Mouse (Mus musculus): ENCODE results near the gene Kif13a. TPM values are rescaled to one million over a fixed set of nuclear protein-coding genes. Genes with fewer than 3 reads are reported as not detected.
A peak's percentile ranks its signal among the peaks of the same experiment; 100 is the strongest.

The Kif13a gene
- total RNA-seq, 2 experiments from 2014 or later: 20.9 to 21.7 TPM

DNA sequence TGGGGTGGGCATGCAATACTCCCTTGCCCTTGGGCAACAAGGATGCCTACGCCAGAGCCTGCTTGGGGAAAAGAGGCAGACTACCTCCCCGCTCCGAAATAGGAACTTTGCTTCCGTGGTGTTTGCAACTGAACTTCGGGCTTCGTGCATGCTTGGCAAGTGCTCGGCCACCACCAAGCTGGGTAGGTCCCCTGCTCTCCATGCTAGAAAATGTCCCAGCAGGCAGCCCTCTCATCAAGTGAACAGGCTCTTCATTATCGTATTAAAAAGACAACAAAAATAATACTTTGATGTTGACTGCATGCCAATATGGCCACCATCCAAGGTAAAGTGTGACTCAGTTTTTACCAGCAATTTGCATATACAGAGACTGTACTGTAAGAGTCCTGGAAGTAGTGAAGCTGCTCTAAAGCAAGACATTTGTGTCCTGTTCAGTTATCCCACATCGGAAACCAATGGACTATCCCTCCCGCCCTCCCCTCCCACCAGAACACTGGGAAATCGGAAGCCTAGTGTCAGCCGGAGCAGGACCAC, 41.5 kb downstream of the Kif13a start:
- Histone ChIP-seq H3K27ac (no peak overlapping the region), H3K4me3 (no peak overlapping the region)
- no peak for TF ChIP-seq CTCF (conservative IDR thresholded peaks at IDR 0.05)
- peak in 1 of 2 experiments; percentile 47 for DNase-seq (ENCODE audit: low spot score in 2 of 2)

DNA sequence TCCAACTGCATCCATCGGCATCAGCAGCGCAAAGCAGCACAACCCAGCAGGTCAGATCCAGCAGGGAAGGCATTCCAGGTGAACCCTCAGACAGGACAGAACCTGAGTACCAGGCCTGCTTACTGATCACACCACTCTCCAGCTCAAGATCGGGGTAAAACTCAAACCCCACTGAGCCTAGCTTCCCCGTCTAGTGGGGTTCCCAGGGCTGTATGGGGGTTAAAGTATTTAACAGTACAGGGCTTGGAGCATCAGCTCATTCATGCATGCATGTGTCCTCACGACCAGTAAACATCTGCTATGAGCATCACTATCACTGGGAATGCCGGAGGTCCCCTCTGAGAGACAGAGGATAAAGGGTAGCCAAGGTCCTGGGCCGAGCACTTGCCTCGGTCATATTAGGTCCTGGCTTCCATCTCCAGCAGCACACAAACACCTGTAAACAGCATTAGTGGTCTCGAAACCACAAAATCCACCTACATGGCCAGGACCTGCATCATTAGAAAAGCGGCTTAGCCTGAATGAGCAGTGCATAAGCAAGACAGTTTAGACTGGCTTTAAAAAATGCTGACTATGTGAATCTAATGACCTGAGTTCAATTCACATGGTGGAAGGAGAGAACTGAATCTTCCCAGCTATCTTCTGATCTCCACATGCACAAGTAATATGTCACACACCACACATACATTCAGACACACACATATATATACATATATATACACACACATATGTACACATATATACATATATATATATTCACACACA, 43.0 kb downstream of the Kif13a start:
- Histone ChIP-seq H3K27ac (no peak overlapping the region), H3K4me3 (no peak overlapping the region)
- no peak for DNase-seq (ENCODE audit: low spot score in 2 of 2)
- no peak for TF ChIP-seq CTCF (conservative IDR thresholded peaks at IDR 0.05)

DNA sequence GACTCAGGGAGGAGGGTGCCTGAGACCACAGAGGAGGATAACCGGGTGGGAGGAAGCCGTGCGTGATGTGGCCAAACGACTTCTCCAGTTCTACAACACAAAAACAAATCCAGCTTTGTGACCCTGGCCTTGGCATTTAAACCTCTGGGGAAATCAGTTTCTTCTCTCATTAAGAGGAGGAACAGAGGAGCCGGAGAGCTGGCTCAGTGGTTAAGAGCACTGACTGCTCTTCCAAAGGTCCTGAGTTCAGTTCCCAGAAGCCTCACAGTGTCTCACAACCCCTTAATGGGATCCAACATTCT, 44.0 kb downstream of the Kif13a start:
- DNase-seq (ENCODE audit: low spot score in 2 of 2): no peak
- Histone ChIP-seq H3K4me3 (no peak overlapping the region), H3K27ac (no peak overlapping the region; the same call in 1 of the 2 replicates)
- TF ChIP-seq CTCF (conservative IDR thresholded peaks at IDR 0.05): no peak

DNA sequence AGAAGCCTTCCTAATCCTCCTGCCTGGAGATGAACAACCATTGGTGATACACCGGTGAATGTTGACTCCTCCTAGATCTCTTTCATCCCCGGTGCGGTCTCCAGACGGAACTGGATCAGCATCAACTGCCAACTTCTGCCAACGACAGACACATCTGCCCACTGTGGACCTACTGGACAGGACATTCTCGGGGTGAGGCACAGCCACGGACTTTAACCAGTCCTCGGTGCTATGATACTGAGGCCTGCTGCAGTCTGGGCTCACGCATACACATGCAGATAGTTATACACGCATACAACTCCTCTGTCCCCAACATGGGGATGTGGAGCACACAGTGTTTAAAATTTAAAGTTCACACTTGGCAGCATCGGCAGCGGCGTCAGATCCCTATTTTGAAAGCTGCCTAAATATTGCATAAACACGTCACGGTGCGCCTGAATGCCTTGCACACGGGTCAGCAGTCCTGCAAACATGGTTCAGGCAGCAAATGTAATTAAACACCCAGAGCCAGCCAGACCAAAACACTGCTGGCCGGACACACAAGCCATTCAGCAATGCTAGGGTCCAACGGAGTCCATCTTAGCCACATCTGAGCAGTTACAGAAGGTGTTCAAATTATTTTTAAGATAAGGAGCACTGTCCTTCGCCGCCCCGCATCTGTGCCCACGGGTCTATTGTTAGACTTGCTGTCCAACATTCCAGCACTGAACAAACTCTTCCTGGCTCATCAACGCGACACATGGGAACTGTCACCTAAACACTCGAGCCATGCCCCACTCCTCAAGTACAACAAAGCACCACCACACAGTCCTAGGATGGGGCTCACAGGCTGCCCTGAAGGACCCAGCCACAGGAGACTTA, 44.5 kb downstream of the Kif13a start:
- Histone ChIP-seq H3K4me3 (no peak overlapping the region), H3K27ac (no peak overlapping the region; the same call in 1 of the 2 replicates)
- DNase-seq (ENCODE audit: low spot score in 2 of 2): no peak
- no peak for TF ChIP-seq CTCF (conservative IDR thresholded peaks at IDR 0.05)

DNA sequence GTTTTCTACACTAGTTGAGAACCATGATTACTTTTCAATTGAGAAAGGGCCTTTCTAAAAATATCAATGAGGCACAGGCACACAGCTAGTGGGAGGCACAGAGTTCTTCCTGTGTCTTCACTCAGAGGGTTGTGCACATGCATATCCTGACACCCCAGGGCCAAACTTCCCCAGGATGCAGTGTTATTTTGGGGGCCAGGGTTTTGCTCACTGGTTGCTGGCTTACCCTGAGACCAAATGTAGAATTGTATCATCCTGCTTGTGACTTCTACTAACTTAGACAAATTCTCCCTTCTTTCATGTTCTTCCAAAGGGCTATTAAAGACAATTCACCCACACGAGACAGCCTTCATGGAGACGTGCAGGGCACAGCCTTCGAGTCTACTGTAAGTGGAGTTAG, 45.7 kb downstream of the Kif13a start:
- Histone ChIP-seq H3K4me3 (no peak overlapping the region), H3K27ac (0 out of 2 replicates have a peak overlapping the region, but pooled peaks have one; percentile 23)
- no peak for TF ChIP-seq CTCF (conservative IDR thresholded peaks at IDR 0.05)
- no peak for DNase-seq (ENCODE audit: low spot score in 2 of 2)

DNA sequence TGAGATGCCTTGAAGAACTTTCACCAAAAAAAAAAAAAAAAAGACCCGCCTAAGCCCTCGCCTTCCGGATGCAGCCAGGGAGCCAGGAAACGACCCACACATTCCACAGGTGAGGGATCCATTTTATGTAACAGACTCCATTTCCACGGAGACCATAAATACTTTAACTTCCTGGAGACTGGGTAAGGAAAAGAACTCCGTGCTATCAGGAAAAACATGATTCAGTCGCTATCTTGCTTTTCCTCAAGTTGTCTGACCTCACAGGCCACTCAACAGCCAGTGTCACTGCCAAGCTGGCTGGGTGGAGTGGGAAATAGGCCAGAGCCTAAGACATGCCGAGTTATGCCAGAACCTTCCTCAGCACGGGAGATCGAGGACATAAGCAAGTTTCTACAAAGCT, 46.3 kb downstream of the Kif13a start:
- no peak for TF ChIP-seq CTCF (conservative IDR thresholded peaks at IDR 0.05)
- H3K4me3 ChIP-seq: no peak overlapping the region
- no peak for DNase-seq (ENCODE audit: low spot score in 2 of 2)
- 0 out of 2 replicates have a peak overlapping the region, but pooled peaks have one; percentile 23 for H3K27ac ChIP-seq

DNA sequence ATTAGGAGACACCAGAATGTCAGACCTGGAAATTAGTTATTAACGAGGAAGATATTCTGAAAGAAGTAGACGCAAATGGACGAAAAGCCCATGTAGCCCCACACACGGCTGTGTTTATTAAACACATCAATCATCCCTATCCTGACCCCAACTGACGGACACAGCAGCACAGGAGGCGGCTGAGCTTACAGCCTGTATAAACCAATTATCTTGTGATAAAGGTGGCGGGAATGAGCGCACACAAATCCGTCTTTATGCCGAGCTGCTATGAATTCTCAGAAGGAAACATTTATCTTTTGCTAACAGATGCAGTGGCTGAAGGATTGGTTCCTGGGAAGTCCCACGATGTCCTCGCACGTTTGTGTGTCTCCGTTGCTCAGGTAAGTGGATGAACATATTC, 48.9 kb downstream of the Kif13a start:
- no peak overlapping the region for H3K4me3 ChIP-seq
- no peak overlapping the region for H3K27ac ChIP-seq
- TF ChIP-seq CTCF (conservative IDR thresholded peaks at IDR 0.05): no peak
- no peak for DNase-seq (ENCODE audit: low spot score in 2 of 2)

DNA sequence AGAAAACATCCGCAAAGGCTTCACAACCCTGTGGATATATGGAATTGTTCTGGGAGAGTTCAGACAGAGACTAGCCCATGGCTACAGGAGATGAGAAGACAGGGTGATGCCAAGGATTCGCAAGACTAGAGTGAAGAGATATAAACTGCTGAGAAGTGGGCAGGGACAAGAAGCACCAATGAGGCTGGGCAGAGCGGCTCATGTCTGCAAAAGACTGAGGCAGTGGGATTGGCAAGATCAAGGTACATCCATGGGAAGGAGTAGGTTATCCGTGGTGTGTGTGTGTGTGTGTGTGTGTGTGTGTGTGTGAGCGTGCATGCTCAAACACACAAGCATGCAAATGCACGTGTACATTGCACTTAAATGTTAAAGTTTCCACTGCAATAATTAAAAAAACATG, 49.4 kb downstream of the Kif13a start:
- TF ChIP-seq CTCF (conservative IDR thresholded peaks at IDR 0.05): no peak
- DNase-seq (ENCODE audit: low spot score in 2 of 2): no peak
- Histone ChIP-seq H3K27ac (no peak overlapping the region), H3K4me3 (no peak overlapping the region)

DNA sequence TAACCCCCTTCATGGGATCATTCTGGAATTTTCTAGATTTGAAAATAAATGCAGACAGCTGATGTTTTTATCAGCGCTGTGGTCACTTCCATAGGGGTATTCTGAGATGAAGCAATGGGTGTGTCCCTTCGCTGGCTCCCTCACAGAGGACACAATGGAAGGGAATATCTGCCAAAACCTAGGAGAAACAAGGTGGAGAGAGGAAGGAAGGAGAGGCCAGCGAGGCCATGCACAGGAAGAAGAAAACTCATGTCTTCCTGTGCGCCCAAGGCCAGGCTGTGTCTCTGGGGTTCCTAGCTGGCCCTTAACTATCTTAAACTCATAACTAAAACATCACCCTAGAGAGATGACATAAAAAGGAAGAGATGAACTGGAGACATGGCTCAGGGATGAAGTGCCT, 52.6 kb downstream of the Kif13a start:
- no peak overlapping the region for H3K27ac ChIP-seq
- H3K4me3 ChIP-seq: no peak overlapping the region
- DNase-seq (ENCODE audit: low spot score in 2 of 2): no peak
- TF ChIP-seq CTCF (conservative IDR thresholded peaks at IDR 0.05): no peak

DNA sequence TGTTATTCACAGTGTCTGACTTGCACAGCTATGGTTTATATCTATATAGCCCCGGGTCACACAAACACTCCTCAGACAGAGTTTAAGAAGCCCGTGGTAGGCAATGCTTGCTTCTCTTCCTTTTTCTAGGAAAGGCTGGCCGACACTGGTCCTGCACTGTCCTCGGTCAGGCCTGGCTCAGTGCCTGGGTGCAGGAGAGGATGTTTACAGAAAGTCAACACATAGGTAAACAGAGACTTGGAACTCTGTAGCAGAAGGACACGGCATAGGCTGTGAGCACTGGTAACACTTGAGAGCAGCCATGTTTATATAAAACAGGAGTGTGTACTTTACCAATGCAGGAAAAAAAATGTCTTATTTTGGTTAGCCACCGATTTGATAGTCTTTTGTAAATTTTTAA, 54.3 kb downstream of the Kif13a start:
- Histone ChIP-seq H3K4me3 (no peak overlapping the region), H3K27ac (no peak overlapping the region)
- TF ChIP-seq CTCF (conservative IDR thresholded peaks at IDR 0.05): no peak
- no peak for DNase-seq (ENCODE audit: low spot score in 2 of 2)

DNA sequence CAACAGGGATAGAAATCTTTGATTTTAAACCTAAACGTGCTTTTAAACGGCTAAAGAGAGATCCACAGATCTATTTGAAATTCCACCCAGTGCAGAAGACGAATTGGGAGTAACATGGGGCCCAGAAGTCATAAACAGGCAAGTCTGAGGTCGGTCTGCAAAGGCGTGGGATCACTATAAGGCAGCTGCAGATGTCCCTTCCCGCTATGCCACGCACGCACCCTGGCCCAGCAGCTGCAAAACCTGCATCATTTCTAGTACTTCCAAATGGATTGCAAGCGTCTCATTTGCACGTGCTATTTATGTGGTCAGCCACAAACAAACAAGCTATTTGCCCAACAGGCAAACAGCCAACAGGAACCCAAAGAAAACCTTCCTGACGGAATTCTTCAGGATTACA, 56.9 kb downstream of the Kif13a start:
- peak overlapping the region; percentile 75 for H3K27ac ChIP-seq

DNA sequence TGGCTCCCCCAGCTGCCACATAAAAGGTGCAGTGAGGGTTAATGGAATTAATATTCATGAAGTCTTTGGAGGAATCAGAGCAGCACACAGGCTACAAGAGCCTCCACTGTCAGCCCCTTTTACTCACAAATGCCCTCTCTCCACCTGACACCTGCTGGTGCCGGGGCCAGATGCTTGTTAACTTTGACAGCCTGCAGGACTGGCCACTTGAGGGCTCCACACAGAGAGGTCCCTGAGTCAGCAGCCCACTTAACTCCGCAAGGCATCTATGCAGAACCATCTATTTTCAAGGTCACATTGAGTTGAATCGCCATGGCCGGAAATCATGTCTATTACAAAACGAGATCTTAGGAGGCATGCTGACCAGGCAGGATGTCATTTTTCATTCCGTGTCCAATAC, 57.5 kb downstream of the Kif13a start:
- H3K27ac ChIP-seq: peak overlapping the region; percentile 75
- no peak for DNase-seq (ENCODE audit: low spot score in 2 of 2)
- no peak overlapping the region for H3K4me3 ChIP-seq
- TF ChIP-seq CTCF (conservative IDR thresholded peaks at IDR 0.05): peak; percentile 56

More for the DNA sequence above, 56.9 kb downstream of the Kif13a start:
- DNase-seq (ENCODE audit: low spot score in 2 of 2): no peak
- no peak overlapping the region for H3K4me3 ChIP-seq
- no peak for TF ChIP-seq CTCF (conservative IDR thresholded peaks at IDR 0.05)

DNA sequence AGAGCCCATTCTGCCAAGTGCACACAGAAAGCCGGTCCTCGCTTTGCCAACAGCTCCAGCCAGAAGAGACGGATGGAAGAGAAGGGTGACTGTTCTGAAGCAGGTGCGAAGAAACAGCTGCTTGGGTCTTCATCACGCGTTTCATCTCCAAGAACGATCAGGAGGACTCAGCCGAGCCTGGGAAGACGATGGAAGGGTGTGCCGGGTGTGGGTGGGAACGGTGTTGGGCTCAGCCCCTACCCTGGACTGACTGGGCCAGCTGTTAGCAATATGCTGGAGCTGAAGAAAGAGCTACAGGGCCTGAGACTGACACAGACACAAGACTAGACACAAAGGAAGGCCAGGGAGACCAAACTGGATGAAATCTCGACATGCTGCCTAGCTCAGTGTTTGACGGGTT, 60.2 kb downstream of the Kif13a start:
- no peak for DNase-seq (ENCODE audit: low spot score in 2 of 2)
- no peak for TF ChIP-seq CTCF (conservative IDR thresholded peaks at IDR 0.05)
- H3K4me3 ChIP-seq: no peak overlapping the region
- H3K27ac ChIP-seq: no peak overlapping the region

All from layer of hippocampus, adult 2 months (tissue).